Mouse (Mus musculus): ENCODE data around the gene Zbtb16.

- TF ChIP-seq CTCF (IDR thresholded peaks at IDR 0.05; ENCODE audit: borderline replicate concordance, insufficient read depth, low read length) (no peak), POLR2A (IDR thresholded peaks at IDR 0.05; ENCODE audit: low read depth, low read length) (no peak)
These were observed 218.5 kb downstream of the Zbtb16 start for GRCm38 (mm10) chr9:48617511-48618010.
